Mouse (Mus musculus) fat pad, adult 2 months (tissue): ENCODE results near the gene Gpt2.
A peak's percentile ranks its signal among the peaks of the same experiment; 100 is the strongest.

Experiments used
- DNase-seq: peaks from one replicate; pipeline ENCODE4 v3.0.0-alpha.2; 2011; ENCODE audit warnings: low read depth, low spot score; ENCODE audit errors: extremely low read depth

Gene Gpt2

GRCm38 (mm10) chr8:85482427-85482826, 9.9 kb upstream of the Gpt2 start:
- DNase-seq, result no peak

GRCm38 (mm10) chr8:85487906-85488620, 4.3 kb upstream of the Gpt2 start:
- DNase-seq, result peak; percentile 73

- DNase-seq, result peak; percentile 82
Measured at GRCm38 (mm10) chr8:85488631-85489030, 3.7 kb upstream of the Gpt2 start.

GRCm38 (mm10) chr8:85489546-85489945, 2.8 kb upstream of the Gpt2 start:
- DNase-seq, result no peak

GRCm38 (mm10) chr8:85492940-85493931, 860 bp downstream of the Gpt2 start:
- no peak for DNase-seq

- DNase-seq, result no peak
Measured at GRCm38 (mm10) chr8:85496125-85496524, 3.7 kb downstream of the Gpt2 start.

GRCm38 (mm10) chr8:85496778-85497177, 4.4 kb downstream of the Gpt2 start:
- DNase-seq, result no peak

GRCm38 (mm10) chr8:85498577-85498976, 6.2 kb downstream of the Gpt2 start:
- DNase-seq, result no peak

- DNase-seq, result no peak
Measured at GRCm38 (mm10) chr8:85500460-85500859, 8.1 kb downstream of the Gpt2 start.

GRCm38 (mm10) chr8:85500955-85501685, 8.7 kb downstream of the Gpt2 start:
- no peak for DNase-seq

- no peak for DNase-seq
Measured at GRCm38 (mm10) chr8:85502381-85502780, 10.0 kb downstream of the Gpt2 start.

- no peak for DNase-seq
Measured at GRCm38 (mm10) chr8:85503065-85503464, 10.7 kb downstream of the Gpt2 start.

- no peak for DNase-seq
Measured at GRCm38 (mm10) chr8:85504704-85505103, 12.3 kb downstream of the Gpt2 start.

GRCm38 (mm10) chr8:85506620-85507019, 14.2 kb downstream of the Gpt2 start:
- no peak for DNase-seq

GRCm38 (mm10) chr8:85508661-85509060, 16.3 kb downstream of the Gpt2 start:
- DNase-seq, result no peak

GRCm38 (mm10) chr8:85512234-85512633, 19.9 kb downstream of the Gpt2 start:
- no peak for DNase-seq

- DNase-seq, result no peak
Measured at GRCm38 (mm10) chr8:85513283-85513682, 20.9 kb downstream of the Gpt2 start.

GRCm38 (mm10) chr8:85515391-85515790, 23.0 kb downstream of the Gpt2 start:
- peak; percentile 100 for DNase-seq

GRCm38 (mm10) chr8:85517336-85517735, 25.0 kb downstream of the Gpt2 start:
- peak; percentile 81 for DNase-seq

- DNase-seq, result no peak
Measured at GRCm38 (mm10) chr8:85517956-85518355, 25.6 kb downstream of the Gpt2 start.

GRCm38 (mm10) chr8:85520586-85520985, 28.2 kb downstream of the Gpt2 start:
- DNase-seq, result no peak
